Mouse (Mus musculus): ENCODE measurements around the gene Nyx. TPM values are rescaled to one million over a fixed set of nuclear protein-coding genes. Genes with fewer than 3 reads are reported as not detected.
A peak's percentile ranks its signal among the peaks of the same experiment; 100 is the strongest.

The Nyx gene
- polyA plus RNA-seq, 1 experiment from 2014 or later = not detected

- no peak overlapping the region for H3K27ac ChIP-seq (ENCODE audit: low read depth, low read length)
- no peak overlapping the region for H3K9ac ChIP-seq (ENCODE audit: low read depth, low read length)
- 55% methylated on average over 7 of the region's 7 CpGs for WGBS
Measured at GRCm38 (mm10) chrX:13502862-13503375, 37.0 kb downstream of the Nyx start.

GRCm38 (mm10) chrX:13504389-13504788 lies 38.5 kb downstream of the Nyx start:
- no peaks in the 10 kb centered on the region for H3K4me1 ChIP-seq (replicated peaks; ENCODE audit: control insufficient read depth, insufficient read depth, low read length)
- no peak overlapping the region for H3K27ac ChIP-seq (ENCODE audit: low read depth, low read length)
- H3K36me3 ChIP-seq (ENCODE audit: control insufficient read depth, insufficient read depth, low read length) = no peaks in the 10 kb centered on the region
- ATAC-seq (ENCODE audit: low FRiP score) (no peak), DNase-seq (ENCODE audit: low spot score) (no peak)
- no peaks in the 10 kb centered on the region for H3K9me3 ChIP-seq (ENCODE audit: control insufficient read depth, low read length)
- 91% methylated on average over 7 of the region's 7 CpGs for WGBS
- no peaks in the 10 kb centered on the region for H3K27me3 ChIP-seq (ENCODE audit: control insufficient read depth, insufficient read depth, low read length)
- no peak overlapping the region for H3K4me3 ChIP-seq (ENCODE audit: low read depth, low read length)
- H3K9ac ChIP-seq (ENCODE audit: low read depth, low read length) = no peak overlapping the region
- no peak overlapping the region for H3K4me2 ChIP-seq (replicated peaks; ENCODE audit: low read depth, low read length)

More at GRCm38 (mm10) chrX:13502862-13503375, 37.0 kb downstream of the Nyx start:
- H3K4me1 ChIP-seq (replicated peaks; ENCODE audit: control insufficient read depth, insufficient read depth, low read length) = no peaks in the 10 kb centered on the region
- DNase-seq (ENCODE audit: low spot score) (peak; percentile 6), ATAC-seq (ENCODE audit: low FRiP score) (peak; percentile 33; the same call in 1 of the 2 replicates)
- H3K4me2 ChIP-seq (replicated peaks; ENCODE audit: low read depth, low read length) = no peak overlapping the region
- no peaks in the 10 kb centered on the region for H3K9me3 ChIP-seq (ENCODE audit: control insufficient read depth, low read length)
- no peaks in the 10 kb centered on the region for H3K27me3 ChIP-seq (ENCODE audit: control insufficient read depth, insufficient read depth, low read length)
- no peaks in the 10 kb centered on the region for H3K36me3 ChIP-seq (ENCODE audit: control insufficient read depth, insufficient read depth, low read length)
- H3K4me3 ChIP-seq (ENCODE audit: low read depth, low read length) = no peak overlapping the region

GRCm38 (mm10) chrX:13506376-13506775 lies 40.5 kb downstream of the Nyx start:
- DNase-seq (ENCODE audit: low spot score) = no peak

GRCm38 (mm10) chrX:13513127-13513526 lies 47.2 kb downstream of the Nyx start:
- H3K9ac ChIP-seq (ENCODE audit: low read depth, low read length) = no peak overlapping the region
- no peak for DNase-seq (ENCODE audit: low spot score)
- H3K36me3 ChIP-seq (ENCODE audit: control insufficient read depth, insufficient read depth, low read length) = no peaks in the 10 kb centered on the region
- ATAC-seq (ENCODE audit: low FRiP score) = no peak
- H3K27me3 ChIP-seq (ENCODE audit: control insufficient read depth, insufficient read depth, low read length) = no peaks in the 10 kb centered on the region
- H3K9me3 ChIP-seq (ENCODE audit: control insufficient read depth, low read length) = no peaks in the 10 kb centered on the region
- no peaks in the 10 kb centered on the region for H3K4me1 ChIP-seq (replicated peaks; ENCODE audit: control insufficient read depth, insufficient read depth, low read length)
- no peak overlapping the region for H3K4me3 ChIP-seq (ENCODE audit: low read depth, low read length)
- no peak overlapping the region for H3K4me2 ChIP-seq (replicated peaks; ENCODE audit: low read depth, low read length)
- H3K27ac ChIP-seq (ENCODE audit: low read depth, low read length) = no peak overlapping the region
- WGBS = 53% methylated on average over 2 of the region's 2 CpGs

More at GRCm38 (mm10) chrX:13506376-13506775, 40.5 kb downstream of the Nyx start:
- H3K9ac ChIP-seq (ENCODE audit: low read depth, low read length) = no peak overlapping the region
- WGBS = 73% methylated on average over 2 of the region's 2 CpGs
- no peaks in the 10 kb centered on the region for H3K9me3 ChIP-seq (ENCODE audit: control insufficient read depth, low read length)
- ATAC-seq (ENCODE audit: low FRiP score) = no peak
- no peaks in the 10 kb centered on the region for H3K4me1 ChIP-seq (replicated peaks; ENCODE audit: control insufficient read depth, insufficient read depth, low read length)
- H3K27ac ChIP-seq (ENCODE audit: low read depth, low read length) = no peak overlapping the region
- H3K4me3 ChIP-seq (ENCODE audit: low read depth, low read length) = no peak overlapping the region
- H3K4me2 ChIP-seq (replicated peaks; ENCODE audit: low read depth, low read length) = no peak overlapping the region
- H3K27me3 ChIP-seq (ENCODE audit: control insufficient read depth, insufficient read depth, low read length) = no peaks in the 10 kb centered on the region
- no peaks in the 10 kb centered on the region for H3K36me3 ChIP-seq (ENCODE audit: control insufficient read depth, insufficient read depth, low read length)

GRCm38 (mm10) chrX:13513864-13514263 lies 48.0 kb downstream of the Nyx start:
- ATAC-seq (ENCODE audit: low FRiP score) = no peak
- Histone ChIP-seq H3K36me3 (ENCODE audit: control insufficient read depth, insufficient read depth, low read length) (no peaks in the 10 kb centered on the region), H3K27ac (ENCODE audit: low read depth, low read length) (no peak overlapping the region), H3K4me2 (replicated peaks; ENCODE audit: low read depth, low read length) (no peak overlapping the region), H3K27me3 (ENCODE audit: control insufficient read depth, insufficient read depth, low read length) (no peaks in the 10 kb centered on the region), H3K9ac (ENCODE audit: low read depth, low read length) (no peak overlapping the region), H3K4me3 (ENCODE audit: low read depth, low read length) (no peak overlapping the region), H3K9me3 (ENCODE audit: control insufficient read depth, low read length) (no peaks in the 10 kb centered on the region), H3K4me1 (replicated peaks; ENCODE audit: control insufficient read depth, insufficient read depth, low read length) (no peaks in the 10 kb centered on the region)
- 87% methylated on average over 5 of the region's 5 CpGs for WGBS
- no peak for DNase-seq (ENCODE audit: low spot score)

GRCm38 (mm10) chrX:13516451-13516850 lies 50.5 kb downstream of the Nyx start:
- WGBS = 95% methylated on average over 6 of the region's 6 CpGs
- no peak overlapping the region for H3K4me3 ChIP-seq (ENCODE audit: low read depth, low read length)
- H3K4me1 ChIP-seq (replicated peaks; ENCODE audit: control insufficient read depth, insufficient read depth, low read length) = no peaks in the 10 kb centered on the region
- 0 out of 2 replicates have a peak, but pooled peaks cover 2% of the 10 kb centered on the region for H3K27me3 ChIP-seq (ENCODE audit: control insufficient read depth, insufficient read depth, low read length)
- ATAC-seq (ENCODE audit: low FRiP score) = no peak
- no peaks in the 10 kb centered on the region for H3K36me3 ChIP-seq (ENCODE audit: control insufficient read depth, insufficient read depth, low read length)
- no peak overlapping the region for H3K27ac ChIP-seq (ENCODE audit: low read depth, low read length)
- no peak for DNase-seq (ENCODE audit: low spot score)
- no peaks in the 10 kb centered on the region for H3K9me3 ChIP-seq (ENCODE audit: control insufficient read depth, low read length)
- no peak overlapping the region for H3K9ac ChIP-seq (ENCODE audit: low read depth, low read length)
- H3K4me2 ChIP-seq (replicated peaks; ENCODE audit: low read depth, low read length) = no peak overlapping the region

GRCm38 (mm10) chrX:13518019-13518418 lies 52.1 kb downstream of the Nyx start:
- no peak overlapping the region for H3K27ac ChIP-seq (ENCODE audit: low read depth, low read length)
- H3K4me1 ChIP-seq (replicated peaks; ENCODE audit: control insufficient read depth, insufficient read depth, low read length) = no peaks in the 10 kb centered on the region
- DNase-seq (ENCODE audit: low spot score) (no peak), ATAC-seq (ENCODE audit: low FRiP score) (no peak)
- WGBS = 81% methylated on average over 10 of the region's 10 CpGs
- H3K4me3 ChIP-seq (ENCODE audit: low read depth, low read length) = no peak overlapping the region
- H3K9me3 ChIP-seq (ENCODE audit: control insufficient read depth, low read length) = no peaks in the 10 kb centered on the region
- H3K9ac ChIP-seq (ENCODE audit: low read depth, low read length) = no peak overlapping the region
- peaks cover 2% of the 10 kb centered on the region; the same call in 1 of the 2 replicates for H3K27me3 ChIP-seq (ENCODE audit: control insufficient read depth, insufficient read depth, low read length)
- no peak overlapping the region for H3K4me2 ChIP-seq (replicated peaks; ENCODE audit: low read depth, low read length)
- H3K36me3 ChIP-seq (ENCODE audit: control insufficient read depth, insufficient read depth, low read length) = no peaks in the 10 kb centered on the region

- WGBS = 80% methylated on average over 4 of the region's 4 CpGs
- H3K9ac ChIP-seq (ENCODE audit: low read depth, low read length) = no peak overlapping the region
- no peak overlapping the region for H3K27ac ChIP-seq (ENCODE audit: low read depth, low read length)
- no peaks in the 10 kb centered on the region for H3K9me3 ChIP-seq (ENCODE audit: control insufficient read depth, low read length)
- H3K4me1 ChIP-seq (replicated peaks; ENCODE audit: control insufficient read depth, insufficient read depth, low read length) = no peaks in the 10 kb centered on the region
- no peak for DNase-seq (ENCODE audit: low spot score)
- H3K4me2 ChIP-seq (replicated peaks; ENCODE audit: low read depth, low read length) = no peak overlapping the region
- H3K4me3 ChIP-seq (ENCODE audit: low read depth, low read length) = no peak overlapping the region
- peaks cover 2% of the 10 kb centered on the region; the same call in 1 of the 2 replicates for H3K27me3 ChIP-seq (ENCODE audit: control insufficient read depth, insufficient read depth, low read length)
- no peaks in the 10 kb centered on the region for H3K36me3 ChIP-seq (ENCODE audit: control insufficient read depth, insufficient read depth, low read length)
- no peak for ATAC-seq (ENCODE audit: low FRiP score)
Measured at GRCm38 (mm10) chrX:13518781-13519407, 53.0 kb downstream of the Nyx start.

GRCm38 (mm10) chrX:13519408-13519783 lies 53.5 kb downstream of the Nyx start:
- H3K27me3 ChIP-seq (ENCODE audit: control insufficient read depth, insufficient read depth, low read length) = peaks cover 2% of the 10 kb centered on the region; the same call in 1 of the 2 replicates
- H3K4me3 ChIP-seq (ENCODE audit: low read depth, low read length) = no peak overlapping the region
- no peaks in the 10 kb centered on the region for H3K4me1 ChIP-seq (replicated peaks; ENCODE audit: control insufficient read depth, insufficient read depth, low read length)
- H3K9me3 ChIP-seq (ENCODE audit: control insufficient read depth, low read length) = no peaks in the 10 kb centered on the region
- no peaks in the 10 kb centered on the region for H3K36me3 ChIP-seq (ENCODE audit: control insufficient read depth, insufficient read depth, low read length)
- H3K4me2 ChIP-seq (replicated peaks; ENCODE audit: low read depth, low read length) = no peak overlapping the region
- no peak overlapping the region for H3K27ac ChIP-seq (ENCODE audit: low read depth, low read length)
- ATAC-seq (ENCODE audit: low FRiP score) (no peak), DNase-seq (ENCODE audit: low spot score) (no peak)
- no peak overlapping the region for H3K9ac ChIP-seq (ENCODE audit: low read depth, low read length)
- 85% methylated on average over 5 of the region's 5 CpGs for WGBS
